Mouse (Mus musculus) neural tube, embryonic 14.5 days (tissue): Measurements from ENCODE around the gene Ppig. TPM values are rescaled to one million over a fixed set of nuclear protein-coding genes. Genes with fewer than 3 reads are reported as not detected.

Experiments
- ATAC-seq: fragments of 200-750 bp; cut with Nextera tagmentation; 2 replicates; pipeline ENCODE4 v1.8.0; 2017; ENCODE audit warnings: low read depth, mild to moderate bottlenecking, moderate TSS enrichment, moderate library complexity
- H3K27ac ChIP-seq: fragments of 300-500 bp; sonication (generic); 2 replicates; pipeline ENCODE4 v1.5.1; 2014; ENCODE audit warnings: low read depth, mild to moderate bottlenecking, control low read depth, low read length, moderate library complexity, mixed read lengths
- H3K27me3 ChIP-seq: fragments of 300-500 bp; sonication (generic); 2 replicates; pipeline ENCODE4 v1.6.1; 2014; ENCODE audit warnings: low read length; ENCODE audit not compliant: control insufficient read depth, insufficient read depth
- H3K36me3 ChIP-seq: fragments of 300-500 bp; sonication (generic); 2 replicates; pipeline ENCODE4 v1.6.1; 2014; ENCODE audit warnings: low read length, mixed read lengths; ENCODE audit not compliant: control insufficient read depth, insufficient read depth
- H3K4me1 ChIP-seq: fragments of 300-500 bp; sonication (generic); 2 replicates; pipeline ENCODE4 v1.6.1; 2014; ENCODE audit warnings: low read length; ENCODE audit not compliant: control insufficient read depth, insufficient read depth
- H3K4me2 ChIP-seq: fragments of 300-500 bp; sonication (generic); 2 replicates; pipeline ENCODE4 v1.6.1; 2014; ENCODE audit warnings: mild to moderate bottlenecking, low read depth, low read length, control low read depth
- H3K4me3 ChIP-seq: fragments of 300-500 bp; sonication (generic); 2 replicates; pipeline ENCODE4 v1.5.1; 2014; ENCODE audit warnings: low read depth, low read length, control low read depth, mixed read lengths
- H3K9ac ChIP-seq: fragments of 300-500 bp; sonication (generic); replicated peaks from 2 replicates; pipeline ENCODE4 v1.6.1; 2014; ENCODE audit warnings: low read depth, mild to moderate bottlenecking, control low read depth, low read length, mixed read lengths
- H3K9me3 ChIP-seq: fragments of 300-500 bp; sonication (generic); 2 replicates; pipeline ENCODE4 v1.6.1; 2016; ENCODE audit warnings: low read length; ENCODE audit not compliant: control insufficient read depth
- WGBS: fragments of 180-500 bp; shearing (Covaris S2); extraction: QIAGEN DNeasy Blood & Tissue Kit; methylation state at CpG from one replicate; pipeline ENCODE4 v1.1.7; 2014; 5-methylcytosine and 5-hydroxymethylcytosine counted together
- polyA plus RNA-seq: library from polyadenylated mRNA; unstranded; fragments of >200 nt; fragmentation: Nextera tagmentation; extraction: Ambion mirVana; gene quantifications from 2 replicates; pipeline ENCODE4 v1.2.1, GENCODE M21; 2014

The Ppig gene
- polyA plus RNA-seq, 1 experiment from 2014 or later, result 92.3 TPM

DNA sequence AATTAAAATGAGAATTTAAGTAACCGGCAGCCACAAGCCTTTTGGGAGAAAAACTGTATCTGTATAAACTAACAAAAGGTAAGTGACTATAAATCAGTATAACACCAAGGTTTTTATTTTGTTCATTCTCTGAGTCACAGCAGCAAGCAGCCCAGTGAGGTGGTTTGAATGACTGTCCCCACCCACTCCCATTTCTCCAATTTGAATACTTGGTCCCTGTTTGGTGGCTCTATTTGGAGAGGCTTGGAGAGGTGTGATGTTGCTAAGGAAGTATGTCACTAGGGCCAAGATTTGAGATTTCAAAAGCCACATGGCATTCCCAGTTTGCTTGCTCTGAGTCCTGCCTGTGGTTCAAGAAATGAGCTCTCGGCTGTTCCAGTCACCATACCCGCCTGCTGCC, 32.1 kb upstream of the Ppig start:
- H3K4me2 ChIP-seq, result no peak overlapping the region
- H3K9me3 ChIP-seq, result no peaks in the 10 kb centered on the region
- 93% methylated on average over 3 of the region's 3 CpGs for WGBS
- no peaks in the 10 kb centered on the region for H3K4me1 ChIP-seq
- peaks cover 33% of the 10 kb centered on the region for H3K36me3 ChIP-seq
- no peak overlapping the region for H3K9ac ChIP-seq
- H3K27me3 ChIP-seq, result no peaks in the 10 kb centered on the region
- no peak for ATAC-seq
- H3K4me3 ChIP-seq, result no peak overlapping the region
- H3K27ac ChIP-seq, result no peak overlapping the region

DNA sequence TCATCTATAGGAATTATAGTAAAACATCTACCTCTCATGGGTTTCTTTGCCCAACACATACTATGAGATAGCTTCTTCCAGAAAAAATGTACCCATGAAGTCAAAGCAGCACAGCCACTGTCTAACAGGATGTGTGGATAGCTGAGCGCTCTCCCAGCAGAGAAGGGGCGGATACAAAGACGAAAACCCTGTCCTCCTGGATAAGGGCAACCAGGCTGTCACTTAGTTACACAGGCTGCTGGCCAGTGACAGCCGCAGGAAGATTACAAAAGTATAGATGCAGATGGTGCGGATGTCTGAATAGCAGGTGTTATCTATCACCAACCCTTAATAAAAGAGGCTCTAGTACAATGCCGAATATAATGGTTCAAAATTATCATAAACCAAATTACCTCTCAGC, 31.5 kb upstream of the Ppig start:
- H3K27me3 ChIP-seq, result no peaks in the 10 kb centered on the region
- ATAC-seq, result no peak
- no peak overlapping the region for H3K4me3 ChIP-seq
- WGBS, result 98% methylated on average over 6 of the region's 6 CpGs
- no peak overlapping the region for H3K27ac ChIP-seq
- no peak overlapping the region for H3K4me2 ChIP-seq
- H3K9me3 ChIP-seq, result no peaks in the 10 kb centered on the region
- no peak overlapping the region for H3K9ac ChIP-seq
- no peaks in the 10 kb centered on the region for H3K4me1 ChIP-seq
- H3K36me3 ChIP-seq, result peaks cover 33% of the 10 kb centered on the region

DNA sequence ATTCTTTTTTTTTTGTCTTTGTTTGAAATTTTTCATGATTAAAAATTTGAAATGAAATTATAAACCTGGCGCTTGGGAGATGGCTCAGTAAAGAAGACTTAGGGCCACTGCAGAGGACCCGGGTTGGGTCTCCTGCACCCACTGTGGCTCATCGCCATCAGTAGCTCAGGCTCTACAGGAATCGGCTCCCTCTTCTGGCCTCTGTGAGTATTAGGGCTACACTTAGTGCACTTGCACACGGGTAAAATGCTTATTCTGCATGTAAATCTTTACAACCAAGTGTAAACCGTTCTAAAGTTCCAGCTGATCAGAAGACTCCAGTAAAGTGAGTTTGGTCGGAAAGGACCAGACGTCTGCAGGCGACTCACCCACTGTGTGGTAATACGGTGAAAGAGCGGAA, 28.8 kb upstream of the Ppig start:
- no peak overlapping the region for H3K4me2 ChIP-seq
- H3K36me3 ChIP-seq, result peaks cover 30% of the 10 kb centered on the region
- H3K9ac ChIP-seq, result no peak overlapping the region
- WGBS, result 95% methylated on average over 11 of the region's 11 CpGs
- H3K27me3 ChIP-seq, result no peaks in the 10 kb centered on the region
- H3K4me1 ChIP-seq, result no peaks in the 10 kb centered on the region
- H3K27ac ChIP-seq, result no peak overlapping the region
- no peak for ATAC-seq
- H3K9me3 ChIP-seq, result no peaks in the 10 kb centered on the region
- H3K4me3 ChIP-seq, result no peak overlapping the region

DNA sequence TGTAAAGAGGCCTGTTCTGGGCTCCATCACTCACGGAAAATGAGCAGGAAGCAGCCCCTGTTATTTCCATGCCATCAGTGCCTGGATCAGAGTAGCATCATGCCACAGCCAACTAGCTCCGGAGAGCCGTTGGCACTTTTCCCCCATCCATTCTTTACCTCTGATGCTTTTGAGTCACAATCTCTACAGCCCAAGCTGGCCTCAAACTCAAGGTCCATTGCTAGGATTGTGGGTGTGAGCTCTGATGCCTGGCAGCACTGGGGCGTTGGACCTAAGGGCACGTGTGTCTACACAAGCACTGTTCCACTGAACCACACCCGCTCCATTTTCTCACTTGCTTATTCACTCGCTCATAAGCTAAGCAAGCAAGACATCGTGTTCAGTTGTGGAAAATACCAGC, 21.9 kb upstream of the Ppig start:
- Histone ChIP-seq H3K9me3 (no peaks in the 10 kb centered on the region), H3K36me3 (peaks cover 39% of the 10 kb centered on the region), H3K27ac (no peak overlapping the region), H3K9ac (no peak overlapping the region), H3K4me1 (no peaks in the 10 kb centered on the region), H3K4me2 (no peak overlapping the region), H3K4me3 (no peak overlapping the region), H3K27me3 (no peaks in the 10 kb centered on the region)
- no peak for ATAC-seq
- 97% methylated on average over 8 of the region's 8 CpGs for WGBS

DNA sequence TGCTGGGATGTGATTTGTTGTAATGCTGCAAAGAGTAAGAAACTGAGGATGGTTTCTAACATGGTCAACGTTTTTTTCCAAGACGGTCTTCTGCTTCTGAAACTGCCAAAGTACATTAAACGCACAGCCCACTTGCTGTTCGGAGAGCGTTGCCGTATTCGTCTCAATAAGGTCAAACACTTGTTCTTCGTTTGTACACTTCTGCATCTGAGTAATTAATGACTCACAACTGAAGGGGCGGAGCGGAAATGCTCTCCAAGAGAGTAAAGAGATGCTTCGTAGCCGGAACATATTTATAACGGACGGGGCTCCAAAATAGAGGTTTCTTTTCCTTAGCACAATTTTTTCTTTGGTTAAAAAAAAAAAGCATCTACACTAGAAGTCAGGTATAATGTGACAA, 10.2 kb upstream of the Ppig start:
- ATAC-seq, result no peak
- Histone ChIP-seq H3K27ac (no peak overlapping the region), H3K36me3 (no peaks in the 10 kb centered on the region; the same call in 1 of the 2 replicates), H3K9ac (no peak overlapping the region), H3K4me1 (peaks cover 4% of the 10 kb centered on the region; the same call in 1 of the 2 replicates), H3K4me3 (no peak overlapping the region; the same call in 1 of the 2 replicates), H3K4me2 (no peak overlapping the region), H3K9me3 (no peaks in the 10 kb centered on the region), H3K27me3 (no peaks in the 10 kb centered on the region)
- 89% methylated on average over 14 of the region's 14 CpGs for WGBS

DNA sequence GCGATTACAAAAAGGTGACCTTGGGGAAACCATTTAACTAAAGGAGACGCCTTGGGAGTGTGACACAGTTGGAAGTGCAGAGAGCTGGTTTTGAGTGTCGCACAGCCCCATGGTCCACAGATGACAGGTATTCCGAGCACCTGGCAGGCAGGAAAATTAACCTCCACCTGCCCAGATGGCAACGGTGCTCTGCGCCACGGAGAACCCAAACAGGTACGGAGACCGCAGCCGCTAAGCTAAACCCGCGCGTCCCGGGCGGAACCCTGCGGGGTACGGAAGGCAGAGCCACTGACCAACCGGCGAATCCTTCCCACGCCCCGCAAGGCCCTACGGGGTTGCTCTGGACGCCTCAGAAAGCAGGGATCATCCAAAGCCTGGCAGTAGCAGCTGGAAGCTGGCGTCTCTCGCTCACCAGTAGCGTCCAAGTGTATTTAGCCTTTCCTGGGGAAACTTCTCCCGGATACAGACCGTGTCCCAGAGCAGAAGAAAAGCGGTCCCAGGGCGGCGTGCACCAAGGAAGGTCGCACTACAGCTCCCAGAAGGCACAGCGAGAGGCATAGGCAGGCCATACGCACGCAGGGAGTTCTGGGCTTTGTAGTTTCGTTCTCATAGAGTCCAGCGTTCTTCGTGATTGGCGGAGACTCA, 9.2 kb upstream of the Ppig start, which contains the start of gene Fastkd1:
TSS of gene Fastkd1 (minus strand) at position 536 of the 645 bp plus-strand sequence.
- 0 out of 2 replicates have a peak within 1 kb of the TSS, but pooled peaks have one; percentile 2 for H3K27ac ChIP-seq
- H3K4me1 ChIP-seq, result peaks cover 4% of the 10 kb centered on the region; the same call in 1 of the 2 replicates
- WGBS, result 0% methylated on average over 39 of the region's 39 CpGs
- peak; percentile 99 for ATAC-seq
- H3K4me2 ChIP-seq, result peak within 1 kb of the TSS; percentile 66
- peak within 1 kb of the TSS; percentile 60 for H3K4me3 ChIP-seq
- H3K9me3 ChIP-seq, result no peaks in the 10 kb centered on the region
- H3K36me3 ChIP-seq, result no peaks in the 10 kb centered on the region; the same call in 1 of the 2 replicates
- no peaks in the 10 kb centered on the region for H3K27me3 ChIP-seq
- H3K9ac ChIP-seq, result peak within 1 kb of the TSS; percentile 55

DNA sequence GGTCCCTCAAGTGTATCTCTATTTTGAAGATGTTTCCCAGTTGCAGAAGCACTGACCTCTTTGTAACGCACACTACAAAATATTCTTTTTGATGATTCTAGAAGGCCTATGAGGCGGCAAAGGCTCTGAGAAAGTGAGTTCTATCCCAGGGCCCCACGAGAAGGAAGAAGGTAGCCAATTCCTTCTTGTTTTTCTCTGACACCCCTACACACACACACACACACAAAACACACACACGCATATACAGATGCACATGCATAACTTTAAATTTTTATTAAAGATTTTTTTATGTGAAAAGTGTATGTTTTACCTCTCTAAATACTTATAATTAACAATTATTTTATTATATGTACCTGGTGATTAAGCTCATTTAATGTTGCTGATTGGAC, 8.7 kb upstream of the Ppig start:
- peak overlapping the region; percentile 60 for H3K4me3 ChIP-seq
- no peaks in the 10 kb centered on the region for H3K27me3 ChIP-seq
- H3K9ac ChIP-seq, result no peak overlapping the region
- no peak overlapping the region for H3K27ac ChIP-seq
- peaks cover 4% of the 10 kb centered on the region; the same call in 1 of the 2 replicates for H3K4me1 ChIP-seq
- ATAC-seq, result no peak; the same call in 1 of the 2 replicates
- H3K36me3 ChIP-seq, result no peaks in the 10 kb centered on the region
- peak overlapping the region; percentile 66; the same call in 1 of the 2 replicates for H3K4me2 ChIP-seq
- H3K9me3 ChIP-seq, result no peaks in the 10 kb centered on the region
- WGBS, result 32% methylated on average over 4 of the region's 4 CpGs

DNA sequence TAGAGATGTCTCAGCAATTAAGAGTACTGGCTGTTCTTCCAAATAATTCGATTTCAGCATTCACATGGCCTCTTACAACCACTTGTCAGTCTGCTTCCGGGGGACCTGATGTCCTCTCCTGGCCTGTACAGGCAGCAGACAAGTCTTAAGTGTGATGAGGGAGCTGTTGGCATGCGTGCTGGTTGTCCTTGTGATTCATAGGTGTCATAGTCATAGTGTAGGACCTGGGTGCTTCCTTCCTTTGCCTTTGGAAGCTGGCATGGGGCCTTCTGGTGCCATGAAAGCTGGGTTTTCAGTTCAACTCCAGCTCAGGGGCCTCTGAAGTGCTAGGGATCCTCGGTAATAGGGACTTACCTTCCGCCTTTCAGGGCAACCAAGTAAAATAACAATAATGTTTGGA, 8.2 kb upstream of the Ppig start:
- Histone ChIP-seq H3K4me3 (no peak overlapping the region), H3K4me2 (no peak overlapping the region), H3K27me3 (no peaks in the 10 kb centered on the region), H3K4me1 (peaks cover 4% of the 10 kb centered on the region; the same call in 1 of the 2 replicates), H3K9me3 (no peaks in the 10 kb centered on the region), H3K36me3 (no peaks in the 10 kb centered on the region), H3K27ac (no peak overlapping the region), H3K9ac (no peak overlapping the region)
- 83% methylated on average over 5 of the region's 5 CpGs for WGBS
- no peak for ATAC-seq

DNA sequence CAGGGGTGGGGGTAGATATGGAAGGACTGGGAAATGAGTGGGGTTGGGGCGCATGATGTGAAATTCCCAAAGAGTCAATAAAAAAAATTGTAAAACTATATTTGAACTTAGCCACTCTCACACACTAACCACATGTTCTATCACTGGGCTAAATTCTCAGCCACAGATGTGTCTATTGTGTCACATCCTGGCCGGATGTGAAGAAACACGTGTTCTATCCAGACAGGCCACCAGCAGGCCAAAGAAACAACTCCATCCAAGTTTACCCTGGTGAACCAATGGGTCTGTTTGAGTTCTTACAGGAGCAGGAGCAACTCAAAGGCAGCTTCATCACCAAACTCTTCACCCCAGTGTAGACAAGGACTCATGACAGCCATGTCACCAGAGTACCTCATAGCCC, 5.9 kb upstream of the Ppig start:
- Histone ChIP-seq H3K4me2 (no peak overlapping the region), H3K36me3 (no peaks in the 10 kb centered on the region), H3K9ac (no peak overlapping the region), H3K27ac (no peak overlapping the region), H3K4me3 (no peak overlapping the region), H3K27me3 (no peaks in the 10 kb centered on the region), H3K4me1 (peaks cover 4% of the 10 kb centered on the region; the same call in 1 of the 2 replicates), H3K9me3 (no peaks in the 10 kb centered on the region)
- WGBS, result 79% methylated on average over 3 of the region's 3 CpGs
- no peak for ATAC-seq
